Mouse (Mus musculus) central nervous system, embryonic 11.5 days (tissue): ENCODE results near the gene Uvssa. TPM values are rescaled to one million over a fixed set of nuclear protein-coding genes. Genes with fewer than 3 reads are reported as not detected.

ENCODE experiments used
- polyA plus RNA-seq: library from polyadenylated mRNA; depleted of rRNA; stranded (reverse); fragments of >200 nt; gene quantifications from 2 replicates; pipeline ENCODE4 v1.2.3, GENCODE M21; 2012; rRNA removed

The Uvssa gene
- polyA plus RNA-seq = 7.0 and 9.2 TPM in 2 replicates

GRCm38 (mm10) chr5:33378302-33378854, at the start of gene Uvssa:
Uvssa (plus strand) TSS chr5:33378549.

DNA sequence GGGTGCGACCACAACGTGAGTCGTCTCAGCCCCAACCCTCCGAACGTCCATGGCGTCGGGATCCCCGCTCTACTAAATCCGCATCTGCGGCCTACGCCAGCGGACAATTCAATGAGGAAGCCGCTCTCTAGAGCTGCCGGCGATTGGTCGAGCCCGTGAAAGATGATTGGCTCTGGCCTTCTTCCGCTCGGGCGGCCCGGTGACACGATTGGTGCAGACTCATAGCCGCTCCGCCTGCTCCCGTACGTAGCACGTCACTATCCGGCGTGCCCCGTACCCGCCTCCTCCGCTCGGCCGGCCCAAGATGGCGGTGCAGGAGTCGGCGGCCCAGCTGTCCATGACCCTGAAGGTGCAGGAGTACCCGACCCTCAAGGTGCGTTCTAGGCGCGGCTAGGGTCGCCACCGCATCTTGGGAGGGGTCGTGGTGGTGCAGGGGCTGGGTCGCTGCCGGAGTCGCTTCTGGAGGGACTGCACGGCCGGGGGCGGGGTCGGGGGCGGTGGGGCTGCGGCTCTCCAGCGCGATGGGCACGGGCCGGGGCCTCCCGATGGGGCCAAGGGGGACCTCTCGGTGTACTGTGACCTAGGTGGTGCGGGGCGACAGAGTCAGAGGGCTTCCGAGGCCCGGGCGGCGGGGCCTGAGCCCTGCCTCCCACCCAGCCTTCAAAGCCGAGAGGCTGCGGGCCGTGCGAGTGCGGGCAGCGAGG, 42.9 kb upstream of the Uvssa start, which contains the start of gene Maea:
Maea (plus strand) TSS at position 237 of the 704 bp plus-strand sequence.

GRCm38 (mm10) chr5:33433201-33434138, 55.1 kb downstream of the Uvssa start, which contains the start of gene Nkx1-1:
Nkx1-1 (minus strand) TSS chr5:33433976.

Other genes with a start within 250 kb of the Uvssa start
- 3.0 and 4.9 TPM in 2 replicates for gene Spon2, start 160.1 kb upstream of the Uvssa start, polyA plus RNA-seq
- 271 and 345 TPM in 2 replicates for gene Ctbp1, start 103.6 kb upstream of the Uvssa start, polyA plus RNA-seq
- 142 and 170 TPM in 2 replicates for gene Maea, start 43.0 kb upstream of the Uvssa start, polyA plus RNA-seq
- gene Nkx1-1, start 55.4 kb downstream of the Uvssa start, polyA plus RNA-seq = 1.00 and 1.8 TPM in 2 replicates